Mouse (Mus musculus): Measurements from ENCODE around the gene Noct. TPM values are rescaled to one million over a fixed set of nuclear protein-coding genes. Genes with fewer than 3 reads are reported as not detected.

Noct gene
- polyA plus RNA-seq, 1 experiment from 2014 or later, result 12.0 TPM

- peaks cover 7 to 10% of the 10 kb centered on the region in 2 experiments; a peak in 3 of 4 replicates for H3K4me1 ChIP-seq (ENCODE audit: control insufficient read depth in 2 of 2, insufficient read depth in 2 of 2, low read length in 2 of 2)
- H3K4me3 ChIP-seq (ENCODE audit: control insufficient read depth in 1 of 2, insufficient read depth in 1 of 2, low read depth in 1 of 2, low read length in 2 of 2), result no peak overlapping the region
- WGBS, result 55% methylated on average over 1 of the region's 1 CpGs
- no peaks in the 10 kb centered on the region for H3K27me3 ChIP-seq (ENCODE audit: control insufficient read depth, insufficient read depth, low read length)
- H3K27ac ChIP-seq (replicated peaks in 1 of 2; ENCODE audit: control insufficient read depth in 1 of 2, insufficient read depth in 1 of 2, low read depth in 2 of 2, low read length in 2 of 2), result no peak overlapping the region
- H3K9me3 ChIP-seq (ENCODE audit: control insufficient read depth, low read length), result no peaks in the 10 kb centered on the region
- no peak for ATAC-seq (ENCODE audit: insufficient number of reproducible peaks, insufficient read depth, low FRiP score, low read depth)
- H3K4me2 ChIP-seq (ENCODE audit: low read length), result no peak overlapping the region
- no peaks in the 10 kb centered on the region for H3K36me3 ChIP-seq (ENCODE audit: control insufficient read depth, insufficient read depth, low read length)
- H3K9ac ChIP-seq (ENCODE audit: low read length), result no peak overlapping the region
These were observed 26.0 kb upstream of the Noct start for GRCm38 (mm10) chr3:51198291-51198690.

DNA sequence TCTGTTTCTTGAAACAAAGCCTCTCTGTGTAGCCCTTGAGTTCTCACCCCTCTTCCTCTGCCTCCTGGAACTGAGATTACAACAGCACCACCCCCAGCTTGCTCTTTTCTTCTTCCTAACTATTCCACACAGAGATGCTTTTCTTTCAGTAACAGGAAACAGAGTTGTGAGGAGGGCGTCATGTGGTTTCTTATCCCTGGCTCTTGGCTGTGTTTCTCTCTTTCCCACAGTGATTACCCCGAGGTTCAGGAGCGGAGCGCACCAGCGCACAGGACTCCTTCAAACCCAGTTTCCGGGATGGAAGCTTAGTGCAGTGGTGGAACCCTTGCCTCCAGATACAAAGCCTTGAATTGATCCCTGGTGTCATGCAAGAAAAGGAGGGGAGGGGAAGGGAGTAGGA is 25.1 kb upstream of the Noct start:
- Histone ChIP-seq H3K4me3 (ENCODE audit: control insufficient read depth in 1 of 2, insufficient read depth in 1 of 2, low read depth in 1 of 2, low read length in 2 of 2) (no peak overlapping the region), H3K36me3 (ENCODE audit: control insufficient read depth, insufficient read depth, low read length) (no peaks in the 10 kb centered on the region), H3K9ac (ENCODE audit: low read length) (no peak overlapping the region), H3K4me2 (ENCODE audit: low read length) (no peak overlapping the region), H3K27me3 (ENCODE audit: control insufficient read depth, insufficient read depth, low read length) (no peaks in the 10 kb centered on the region), H3K9me3 (ENCODE audit: control insufficient read depth, low read length) (no peaks in the 10 kb centered on the region), H3K27ac (replicated peaks in 1 of 2; ENCODE audit: control insufficient read depth in 1 of 2, insufficient read depth in 1 of 2, low read depth in 2 of 2, low read length in 2 of 2) (peak overlapping the region in 1 of 2 experiments; percentile 19; a peak in 2 of 4 replicates), H3K4me1 (ENCODE audit: control insufficient read depth in 2 of 2, insufficient read depth in 2 of 2, low read length in 2 of 2) (peaks cover 7 to 10% of the 10 kb centered on the region in 2 experiments; a peak in 3 of 4 replicates)
- ATAC-seq (ENCODE audit: insufficient number of reproducible peaks, insufficient read depth, low FRiP score, low read depth), result no peak
- 75% methylated on average over 6 of the region's 6 CpGs for WGBS

- ATAC-seq (ENCODE audit: insufficient number of reproducible peaks, insufficient read depth, low FRiP score, low read depth), result no peak
- Histone ChIP-seq H3K9me3 (ENCODE audit: control insufficient read depth, low read length) (peaks cover 4% of the 10 kb centered on the region; the same call in 1 of the 2 replicates), H3K9ac (ENCODE audit: low read length) (no peak overlapping the region), H3K4me2 (ENCODE audit: low read length) (no peak overlapping the region), H3K4me3 (ENCODE audit: control insufficient read depth in 1 of 2, insufficient read depth in 1 of 2, low read depth in 1 of 2, low read length in 2 of 2) (no peak overlapping the region), H3K4me1 (ENCODE audit: control insufficient read depth in 2 of 2, insufficient read depth in 2 of 2, low read length in 2 of 2) (peaks cover 6 to 7% of the 10 kb centered on the region in 2 experiments; a peak in 3 of 4 replicates), H3K27me3 (ENCODE audit: control insufficient read depth, insufficient read depth, low read length) (no peaks in the 10 kb centered on the region), H3K36me3 (ENCODE audit: control insufficient read depth, insufficient read depth, low read length) (no peaks in the 10 kb centered on the region), H3K27ac (replicated peaks in 1 of 2; ENCODE audit: control insufficient read depth in 1 of 2, insufficient read depth in 1 of 2, low read depth in 2 of 2, low read length in 2 of 2) (no peak overlapping the region)
- 91% methylated on average over 4 of the region's 4 CpGs for WGBS
These were observed 23.9 kb upstream of the Noct start for GRCm38 (mm10) chr3:51200311-51200710.

DNA sequence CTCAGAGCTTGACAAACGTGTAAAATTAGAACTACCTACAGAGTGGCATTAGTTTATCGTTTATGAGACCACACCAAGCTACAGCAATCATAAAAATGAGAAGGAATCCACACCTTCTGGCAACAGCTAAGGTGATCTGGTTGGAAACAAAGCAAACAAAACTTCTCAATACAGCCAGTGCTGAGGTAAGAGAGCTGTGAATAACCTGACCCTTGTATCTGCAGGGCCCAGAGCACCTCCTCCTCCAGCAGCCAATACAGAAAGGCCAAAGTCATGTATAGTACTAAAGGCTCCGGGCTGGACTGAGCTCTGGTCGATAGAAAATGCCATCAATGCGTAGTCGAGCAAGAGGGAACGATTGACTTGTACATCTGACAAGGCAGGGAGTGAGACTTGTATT is 23.4 kb upstream of the Noct start:
- H3K4me1 ChIP-seq (ENCODE audit: control insufficient read depth in 2 of 2, insufficient read depth in 2 of 2, low read length in 2 of 2), result peaks cover 5% of the 10 kb centered on the region in 2 experiments; a peak in 2 of 4 replicates
- H3K4me3 ChIP-seq (ENCODE audit: control insufficient read depth in 1 of 2, insufficient read depth in 1 of 2, low read depth in 1 of 2, low read length in 2 of 2), result no peak overlapping the region
- H3K9me3 ChIP-seq (ENCODE audit: control insufficient read depth, low read length), result peaks cover 4% of the 10 kb centered on the region; the same call in 1 of the 2 replicates
- 71% methylated on average over 7 of the region's 7 CpGs for WGBS
- H3K27me3 ChIP-seq (ENCODE audit: control insufficient read depth, insufficient read depth, low read length), result no peaks in the 10 kb centered on the region
- H3K27ac ChIP-seq (replicated peaks in 1 of 2; ENCODE audit: control insufficient read depth in 1 of 2, insufficient read depth in 1 of 2, low read depth in 2 of 2, low read length in 2 of 2), result no peak overlapping the region
- no peaks in the 10 kb centered on the region for H3K36me3 ChIP-seq (ENCODE audit: control insufficient read depth, insufficient read depth, low read length)
- no peak overlapping the region for H3K4me2 ChIP-seq (ENCODE audit: low read length)
- no peak for ATAC-seq (ENCODE audit: insufficient number of reproducible peaks, insufficient read depth, low FRiP score, low read depth)
- no peak overlapping the region for H3K9ac ChIP-seq (ENCODE audit: low read length)

DNA sequence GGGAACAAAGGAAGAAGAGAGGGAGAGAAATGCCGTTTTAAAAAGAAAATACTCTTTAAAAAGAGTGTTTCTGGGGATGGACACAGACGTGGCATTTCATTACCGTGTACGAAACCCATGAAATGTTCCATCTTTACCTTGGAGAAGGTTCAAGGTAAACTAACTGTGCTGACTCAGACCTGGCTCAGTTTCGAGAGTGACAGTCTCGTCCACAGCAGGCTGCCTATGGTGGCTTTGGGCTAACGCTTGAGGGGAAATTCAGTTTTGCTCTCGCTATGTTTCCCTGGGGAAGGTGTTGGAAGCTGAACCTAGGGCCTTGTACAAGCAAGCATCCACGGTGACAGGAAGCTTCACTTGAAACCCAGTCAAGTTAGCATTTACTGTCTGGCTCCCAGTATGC is 22.3 kb upstream of the Noct start:
- H3K9ac ChIP-seq (ENCODE audit: low read length), result no peak overlapping the region
- no peak overlapping the region for H3K27ac ChIP-seq (replicated peaks in 1 of 2; ENCODE audit: control insufficient read depth in 1 of 2, insufficient read depth in 1 of 2, low read depth in 2 of 2, low read length in 2 of 2)
- peaks cover 4% of the 10 kb centered on the region; the same call in 1 of the 2 replicates for H3K9me3 ChIP-seq (ENCODE audit: control insufficient read depth, low read length)
- H3K4me2 ChIP-seq (ENCODE audit: low read length), result no peak overlapping the region
- H3K4me3 ChIP-seq (ENCODE audit: control insufficient read depth in 1 of 2, insufficient read depth in 1 of 2, low read depth in 1 of 2, low read length in 2 of 2), result no peak overlapping the region
- 67% methylated on average over 9 of the region's 9 CpGs for WGBS
- no peak for ATAC-seq (ENCODE audit: insufficient number of reproducible peaks, insufficient read depth, low FRiP score, low read depth)
- no peaks in the 10 kb centered on the region for H3K27me3 ChIP-seq (ENCODE audit: control insufficient read depth, insufficient read depth, low read length)
- peaks cover 4 to 5% of the 10 kb centered on the region in 2 experiments; a peak in 2 of 4 replicates for H3K4me1 ChIP-seq (ENCODE audit: control insufficient read depth in 2 of 2, insufficient read depth in 2 of 2, low read length in 2 of 2)
- no peaks in the 10 kb centered on the region for H3K36me3 ChIP-seq (ENCODE audit: control insufficient read depth, insufficient read depth, low read length)

DNA sequence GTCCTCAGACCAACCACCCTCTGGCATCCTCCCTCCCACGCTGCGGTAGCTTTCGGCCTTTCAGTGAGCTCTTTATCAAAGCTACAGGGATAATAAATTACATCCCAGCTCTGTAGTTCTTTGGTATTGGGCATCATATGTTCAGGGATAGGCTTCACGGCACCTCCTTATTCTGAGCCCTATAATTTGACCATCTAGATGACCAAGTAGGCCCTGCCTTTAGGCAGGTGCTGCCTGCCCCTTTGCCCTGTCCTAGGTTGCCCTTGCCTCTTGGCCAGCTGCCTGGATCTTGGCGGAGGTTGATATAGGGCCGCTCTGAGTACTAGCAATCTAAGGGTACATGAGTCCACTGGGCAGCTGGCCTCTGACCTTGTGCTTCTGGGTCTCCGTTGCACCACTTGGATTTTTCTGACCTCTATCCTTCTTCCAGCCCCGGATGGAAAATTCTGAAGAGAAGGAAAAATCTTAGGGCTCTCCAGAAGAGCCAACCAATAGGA is 21.7 kb upstream of the Noct start:
- H3K27me3 ChIP-seq (ENCODE audit: control insufficient read depth, insufficient read depth, low read length), result no peaks in the 10 kb centered on the region
- H3K9me3 ChIP-seq (ENCODE audit: control insufficient read depth, low read length), result peaks cover 4% of the 10 kb centered on the region; the same call in 1 of the 2 replicates
- peaks cover 4 to 8% of the 10 kb centered on the region in 2 experiments for H3K4me1 ChIP-seq (ENCODE audit: control insufficient read depth in 2 of 2, insufficient read depth in 2 of 2, low read length in 2 of 2)
- no peaks in the 10 kb centered on the region for H3K36me3 ChIP-seq (ENCODE audit: control insufficient read depth, insufficient read depth, low read length)
- ATAC-seq (ENCODE audit: insufficient number of reproducible peaks, insufficient read depth, low FRiP score, low read depth), result 0 out of 2 replicates have a peak, but pooled peaks have one; percentile 18
- H3K9ac ChIP-seq (ENCODE audit: low read length), result no peak overlapping the region
- H3K4me3 ChIP-seq (ENCODE audit: control insufficient read depth in 1 of 2, insufficient read depth in 1 of 2, low read depth in 1 of 2, low read length in 2 of 2), result no peak overlapping the region
- 67% methylated on average over 8 of the region's 8 CpGs for WGBS
- H3K27ac ChIP-seq (replicated peaks in 1 of 2; ENCODE audit: control insufficient read depth in 1 of 2, insufficient read depth in 1 of 2, low read depth in 2 of 2, low read length in 2 of 2), result no peak overlapping the region
- no peak overlapping the region for H3K4me2 ChIP-seq (ENCODE audit: low read length)

DNA sequence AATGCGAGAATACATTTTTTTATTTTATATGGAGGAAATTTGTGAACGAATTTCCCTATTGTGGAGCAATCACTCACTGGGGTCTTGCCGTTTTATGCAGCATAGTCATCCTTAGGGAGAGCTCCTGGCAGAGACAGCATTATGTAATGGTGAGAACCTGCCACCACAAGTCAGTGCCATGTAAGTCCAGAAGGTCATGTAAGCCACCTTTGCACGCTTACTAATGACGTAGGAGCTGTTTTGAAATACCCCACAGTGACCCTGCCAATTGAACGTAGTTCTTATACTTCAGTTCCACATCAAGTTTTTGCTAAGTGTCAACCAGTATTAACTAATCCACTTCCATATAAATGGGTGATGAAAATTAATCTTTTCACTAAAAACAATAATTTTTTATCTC is 20.3 kb upstream of the Noct start:
- Histone ChIP-seq H3K4me2 (ENCODE audit: low read length) (no peak overlapping the region), H3K36me3 (ENCODE audit: control insufficient read depth, insufficient read depth, low read length) (no peaks in the 10 kb centered on the region), H3K4me1 (ENCODE audit: control insufficient read depth in 2 of 2, insufficient read depth in 2 of 2, low read length in 2 of 2) (peaks cover 16 to 18% of the 10 kb centered on the region in 2 experiments), H3K9ac (ENCODE audit: low read length) (no peak overlapping the region), H3K27me3 (ENCODE audit: control insufficient read depth, insufficient read depth, low read length) (no peaks in the 10 kb centered on the region), H3K9me3 (ENCODE audit: control insufficient read depth, low read length) (peaks cover 4% of the 10 kb centered on the region; the same call in 1 of the 2 replicates), H3K27ac (replicated peaks in 1 of 2; ENCODE audit: control insufficient read depth in 1 of 2, insufficient read depth in 1 of 2, low read depth in 2 of 2, low read length in 2 of 2) (no peak overlapping the region), H3K4me3 (ENCODE audit: control insufficient read depth in 1 of 2, insufficient read depth in 1 of 2, low read depth in 1 of 2, low read length in 2 of 2) (no peak overlapping the region)
- WGBS, result 89% methylated on average over 6 of the region's 6 CpGs
- ATAC-seq (ENCODE audit: insufficient number of reproducible peaks, insufficient read depth, low FRiP score, low read depth), result no peak

GRCm38 (mm10) chr3:51204441-51204840 is 19.8 kb upstream of the Noct start:
- Histone ChIP-seq H3K9me3 (ENCODE audit: control insufficient read depth, low read length) (peaks cover 4% of the 10 kb centered on the region; the same call in 1 of the 2 replicates), H3K4me2 (ENCODE audit: low read length) (no peak overlapping the region), H3K27ac (replicated peaks in 1 of 2; ENCODE audit: control insufficient read depth in 1 of 2, insufficient read depth in 1 of 2, low read depth in 2 of 2, low read length in 2 of 2) (no peak overlapping the region), H3K4me1 (ENCODE audit: control insufficient read depth in 2 of 2, insufficient read depth in 2 of 2, low read length in 2 of 2) (peaks cover 14 to 18% of the 10 kb centered on the region in 2 experiments), H3K36me3 (ENCODE audit: control insufficient read depth, insufficient read depth, low read length) (no peaks in the 10 kb centered on the region), H3K9ac (ENCODE audit: low read length) (no peak overlapping the region), H3K4me3 (ENCODE audit: control insufficient read depth in 1 of 2, insufficient read depth in 1 of 2, low read depth in 1 of 2, low read length in 2 of 2) (no peak overlapping the region), H3K27me3 (ENCODE audit: control insufficient read depth, insufficient read depth, low read length) (no peaks in the 10 kb centered on the region)
- WGBS, result 89% methylated on average over 5 of the region's 5 CpGs
- no peak for ATAC-seq (ENCODE audit: insufficient number of reproducible peaks, insufficient read depth, low FRiP score, low read depth)
